Mouse (Mus musculus) left cerebral cortex, adult 9 months (tissue): ENCODE measurements around the gene Col1a2.

ENCODE experiments used
- DNase-seq, 2 experiments: peaks; one replicate each; pipeline ENCODE4 v3.0.0; 2022; ENCODE audit warnings: low spot score in 2 of 2

Col1a2 gene

GRCm38 (mm10) chr6:4587946-4588345 is 83.3 kb downstream of the Col1a2 start:
- DNase-seq, result no peak

DNA sequence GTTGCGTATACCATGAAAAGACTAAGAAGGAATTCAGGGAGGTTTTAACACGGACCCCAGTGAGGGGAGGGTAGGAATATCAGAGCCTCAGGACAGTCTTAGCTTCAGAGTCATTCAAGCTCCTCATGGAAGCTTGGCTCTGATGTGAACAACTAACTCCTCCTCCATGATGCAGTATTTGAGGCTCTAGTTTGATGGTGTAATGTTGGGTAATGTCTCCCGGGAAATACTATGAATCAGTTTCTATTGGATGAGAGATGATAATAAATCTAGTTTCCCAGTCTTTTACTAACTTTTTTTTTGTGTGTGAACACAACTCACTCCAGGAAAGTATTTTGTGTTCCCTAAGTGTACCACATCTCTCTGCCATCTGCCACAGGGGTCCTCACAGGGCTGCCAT is 84.1 kb downstream of the Col1a2 start:
- DNase-seq, result no peak

- DNase-seq, result no peak
Measured at GRCm38 (mm10) chr6:4590089-4590488, 85.5 kb downstream of the Col1a2 start.
